Mouse (Mus musculus) c-Kit-positive CD71-negative TER-119-negative erythroid progenitor cells, embryonic 14.5 days (primary cell): Measurements from ENCODE around the gene Gm10377.
"Not testable (repeated sequence)": the region's sequence is repeated elsewhere in the genome, so short reads cannot be mapped to it uniquely, and the experiment has no call there.

Experiments used
- DNase-seq: peaks from one replicate; pipeline ENCODE4 v3.0.0-alpha.2; 2013; ENCODE audit warnings: low read depth

Gm10377 gene

GRCm38 (mm10) chr14:42797887-42798286 is at the start of gene Gm10377:
TSS of gene Gm10377 (minus strand) at chr14:42797987.
- DNase-seq = not testable (repeated sequence)

DNA sequence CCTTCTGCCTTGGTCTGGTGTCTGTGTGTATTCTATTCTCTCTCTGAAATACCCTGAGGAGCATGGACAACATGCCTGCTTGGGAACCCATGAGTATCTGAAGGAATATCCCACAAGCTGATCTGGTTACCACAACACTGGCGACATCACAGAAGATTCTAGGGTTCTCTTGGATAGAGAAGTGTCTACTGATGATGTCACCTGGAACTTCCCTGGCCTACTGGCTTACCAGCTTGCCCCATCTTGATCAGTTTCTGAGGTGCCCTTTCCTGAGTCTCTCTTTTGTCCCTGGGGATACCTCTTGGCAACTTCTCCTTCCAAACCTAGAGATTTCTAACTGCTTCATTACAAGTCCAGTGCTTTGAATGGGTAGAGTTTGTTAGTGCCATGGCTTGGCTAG is 29.1 kb downstream of the Gm10377 start, which contains the start of gene Gm3015:
TSS of gene Gm3015 (minus strand) at position 101 of the 400 bp plus-strand sequence.
- DNase-seq = not testable (repeated sequence)
